Mouse (Mus musculus): ENCODE measurements at regions not wholly inside any gene's neighbourhood (a gene's known extent, or its start where the extent isn't known, plus 50 kb on each side); places are given as distances from the start of the nearest gene placed in this dataset.
A peak's percentile ranks its signal among the peaks of the same experiment; 100 is the strongest.

- no peak for ATAC-seq
- H3K27me3 ChIP-seq (replicated peaks; ENCODE audit: control insufficient read depth, insufficient read depth, low read length) = no peaks in the 10 kb centered on the region
- H3K9ac ChIP-seq (ENCODE audit: low read depth, low read length) = no peak overlapping the region
- no peaks in the 10 kb centered on the region for H3K4me1 ChIP-seq (ENCODE audit: control insufficient read depth, insufficient read depth, low read depth, low read length)
- H3K4me3 ChIP-seq (ENCODE audit: low read length) = no peak overlapping the region
- no peak overlapping the region for H3K27ac ChIP-seq (ENCODE audit: low read depth, low read length)
- H3K9me3 ChIP-seq (ENCODE audit: control insufficient read depth, low read length) = no peaks in the 10 kb centered on the region
- WGBS = 78% methylated on average over 8 of the region's 8 CpGs
- H3K4me2 ChIP-seq (ENCODE audit: low read length) = no peak overlapping the region
- no peaks in the 10 kb centered on the region for H3K36me3 ChIP-seq (ENCODE audit: control insufficient read depth, insufficient read depth, low read length)
Measured at GRCm38 (mm10) chr3:115766153-115766552, 51.3 kb upstream of the S1pr1 start.

GRCm38 (mm10) chr3:115768290-115768689 is 53.4 kb upstream of the S1pr1 start:
- H3K27me3 ChIP-seq (replicated peaks; ENCODE audit: control insufficient read depth, insufficient read depth, low read length) = no peaks in the 10 kb centered on the region
- WGBS = 97% methylated on average over 1 of the region's 1 CpGs

GRCm38 (mm10) chr3:115768761-115769530 is 54.1 kb upstream of the S1pr1 start:
- H3K4me1 ChIP-seq (ENCODE audit: control insufficient read depth, insufficient read depth, low read depth, low read length) = no peaks in the 10 kb centered on the region
- H3K36me3 ChIP-seq (ENCODE audit: control insufficient read depth, insufficient read depth, low read length) = no peaks in the 10 kb centered on the region
- ATAC-seq = no peak
- no peaks in the 10 kb centered on the region for H3K27me3 ChIP-seq (replicated peaks; ENCODE audit: control insufficient read depth, insufficient read depth, low read length)
- H3K9me3 ChIP-seq (ENCODE audit: control insufficient read depth, low read length) = no peaks in the 10 kb centered on the region
- no peak overlapping the region for H3K9ac ChIP-seq (ENCODE audit: low read depth, low read length)
- 72% methylated on average over 19 of the region's 19 CpGs for WGBS
- H3K4me2 ChIP-seq (ENCODE audit: low read length) = no peak overlapping the region
- no peak overlapping the region for H3K27ac ChIP-seq (ENCODE audit: low read depth, low read length)
- no peak overlapping the region for H3K4me3 ChIP-seq (ENCODE audit: low read length)

More at GRCm38 (mm10) chr3:115768290-115768689, 53.4 kb upstream of the S1pr1 start:
- no peaks in the 10 kb centered on the region for H3K36me3 ChIP-seq (ENCODE audit: control insufficient read depth, insufficient read depth, low read length)
- H3K27ac ChIP-seq (ENCODE audit: low read depth, low read length) = no peak overlapping the region
- H3K9ac ChIP-seq (ENCODE audit: low read depth, low read length) = no peak overlapping the region
- H3K4me3 ChIP-seq (ENCODE audit: low read length) = no peak overlapping the region
- ATAC-seq = no peak
- H3K9me3 ChIP-seq (ENCODE audit: control insufficient read depth, low read length) = no peaks in the 10 kb centered on the region
- H3K4me1 ChIP-seq (ENCODE audit: control insufficient read depth, insufficient read depth, low read depth, low read length) = no peaks in the 10 kb centered on the region
- no peak overlapping the region for H3K4me2 ChIP-seq (ENCODE audit: low read length)

- H3K4me1 ChIP-seq (ENCODE audit: control insufficient read depth, insufficient read depth, low read depth, low read length) = peaks cover 2% of the 10 kb centered on the region; the same call in 1 of the 2 replicates
- H3K4me2 ChIP-seq (ENCODE audit: low read length) = no peak overlapping the region
- H3K27ac ChIP-seq (ENCODE audit: low read depth, low read length) = no peak overlapping the region
- H3K36me3 ChIP-seq (ENCODE audit: control insufficient read depth, insufficient read depth, low read length) = no peaks in the 10 kb centered on the region
- H3K27me3 ChIP-seq (replicated peaks; ENCODE audit: control insufficient read depth, insufficient read depth, low read length) = no peaks in the 10 kb centered on the region
- H3K4me3 ChIP-seq (ENCODE audit: low read length) = no peak overlapping the region
- ATAC-seq = no peak
- no peaks in the 10 kb centered on the region for H3K9me3 ChIP-seq (ENCODE audit: control insufficient read depth, low read length)
- no peak overlapping the region for H3K9ac ChIP-seq (ENCODE audit: low read depth, low read length)
- 81% methylated on average over 5 of the region's 5 CpGs for WGBS
Measured at GRCm38 (mm10) chr3:115772676-115773075, 57.8 kb upstream of the S1pr1 start.

- ATAC-seq = peak; percentile 73
- Histone ChIP-seq H3K4me3 (ENCODE audit: low read length) (no peak overlapping the region), H3K9me3 (ENCODE audit: control insufficient read depth, low read length) (no peaks in the 10 kb centered on the region), H3K27me3 (replicated peaks; ENCODE audit: control insufficient read depth, insufficient read depth, low read length) (no peaks in the 10 kb centered on the region), H3K9ac (ENCODE audit: low read depth, low read length) (no peak overlapping the region), H3K4me1 (ENCODE audit: control insufficient read depth, insufficient read depth, low read depth, low read length) (peaks cover 2% of the 10 kb centered on the region; the same call in 1 of the 2 replicates), H3K4me2 (ENCODE audit: low read length) (peak overlapping the region; percentile 16), H3K36me3 (ENCODE audit: control insufficient read depth, insufficient read depth, low read length) (no peaks in the 10 kb centered on the region), H3K27ac (ENCODE audit: low read depth, low read length) (no peak overlapping the region)
- 39% methylated on average over 8 of the region's 8 CpGs for WGBS
Measured at GRCm38 (mm10) chr3:115774321-115774720, 59.4 kb upstream of the S1pr1 start.

- 33% methylated on average over 4 of the region's 4 CpGs for WGBS
- Histone ChIP-seq H3K27ac (ENCODE audit: low read depth, low read length) (no peak overlapping the region), H3K9me3 (ENCODE audit: control insufficient read depth, low read length) (no peaks in the 10 kb centered on the region), H3K4me1 (ENCODE audit: control insufficient read depth, insufficient read depth, low read depth, low read length) (peaks cover 2% of the 10 kb centered on the region; the same call in 1 of the 2 replicates), H3K4me2 (ENCODE audit: low read length) (peak overlapping the region; percentile 16), H3K4me3 (ENCODE audit: low read length) (no peak overlapping the region), H3K9ac (ENCODE audit: low read depth, low read length) (no peak overlapping the region), H3K27me3 (replicated peaks; ENCODE audit: control insufficient read depth, insufficient read depth, low read length) (no peaks in the 10 kb centered on the region), H3K36me3 (ENCODE audit: control insufficient read depth, insufficient read depth, low read length) (no peaks in the 10 kb centered on the region)
- ATAC-seq = peak; percentile 73
Measured at GRCm38 (mm10) chr3:115774723-115775122, 59.9 kb upstream of the S1pr1 start.

GRCm38 (mm10) chr3:115779144-115779890 is 64.4 kb upstream of the S1pr1 start:
- no peak overlapping the region for H3K9ac ChIP-seq (ENCODE audit: low read depth, low read length)
- H3K27me3 ChIP-seq (replicated peaks; ENCODE audit: control insufficient read depth, insufficient read depth, low read length) = no peaks in the 10 kb centered on the region
- no peak overlapping the region for H3K4me3 ChIP-seq (ENCODE audit: low read length)
- no peaks in the 10 kb centered on the region for H3K36me3 ChIP-seq (ENCODE audit: control insufficient read depth, insufficient read depth, low read length)
- H3K9me3 ChIP-seq (ENCODE audit: control insufficient read depth, low read length) = no peaks in the 10 kb centered on the region
- no peak overlapping the region for H3K4me2 ChIP-seq (ENCODE audit: low read length)
- ATAC-seq = no peak
- 88% methylated on average over 10 of the region's 10 CpGs for WGBS
- no peaks in the 10 kb centered on the region; the same call in 1 of the 2 replicates for H3K4me1 ChIP-seq (ENCODE audit: control insufficient read depth, insufficient read depth, low read depth, low read length)
- no peak overlapping the region for H3K27ac ChIP-seq (ENCODE audit: low read depth, low read length)

- H3K27me3 ChIP-seq (replicated peaks; ENCODE audit: control insufficient read depth, insufficient read depth, low read length) = no peaks in the 10 kb centered on the region
- no peak overlapping the region for H3K27ac ChIP-seq (ENCODE audit: low read depth, low read length)
- no peaks in the 10 kb centered on the region for H3K36me3 ChIP-seq (ENCODE audit: control insufficient read depth, insufficient read depth, low read length)
- 89% methylated on average over 5 of the region's 5 CpGs for WGBS
- H3K4me3 ChIP-seq (ENCODE audit: low read length) = no peak overlapping the region
- no peak overlapping the region for H3K9ac ChIP-seq (ENCODE audit: low read depth, low read length)
- no peaks in the 10 kb centered on the region for H3K4me1 ChIP-seq (ENCODE audit: control insufficient read depth, insufficient read depth, low read depth, low read length)
- H3K4me2 ChIP-seq (ENCODE audit: low read length) = no peak overlapping the region
- no peak for ATAC-seq
- H3K9me3 ChIP-seq (ENCODE audit: control insufficient read depth, low read length) = no peaks in the 10 kb centered on the region
Measured at GRCm38 (mm10) chr3:115779906-115780305, 65.0 kb upstream of the S1pr1 start.

- H3K4me1 ChIP-seq (ENCODE audit: control insufficient read depth, insufficient read depth, low read depth, low read length) = no peaks in the 10 kb centered on the region
- H3K4me2 ChIP-seq (ENCODE audit: low read length) = no peak overlapping the region
- no peaks in the 10 kb centered on the region for H3K9me3 ChIP-seq (ENCODE audit: control insufficient read depth, low read length)
- ATAC-seq = no peak
- H3K27ac ChIP-seq (ENCODE audit: low read depth, low read length) = no peak overlapping the region
- H3K9ac ChIP-seq (ENCODE audit: low read depth, low read length) = no peak overlapping the region
- no peaks in the 10 kb centered on the region for H3K36me3 ChIP-seq (ENCODE audit: control insufficient read depth, insufficient read depth, low read length)
- H3K4me3 ChIP-seq (ENCODE audit: low read length) = no peak overlapping the region
- H3K27me3 ChIP-seq (replicated peaks; ENCODE audit: control insufficient read depth, insufficient read depth, low read length) = no peaks in the 10 kb centered on the region
Measured at GRCm38 (mm10) chr3:115782726-115783125, 67.9 kb upstream of the S1pr1 start.
